Mouse (Mus musculus): ENCODE measurements around the gene Rab1a. TPM values are rescaled to one million over a fixed set of nuclear protein-coding genes. Genes with fewer than 3 reads are reported as not detected.
A peak's percentile ranks its signal among the peaks of the same experiment; 100 is the strongest.

Gene Rab1a
- polyA plus RNA-seq, 1 experiment from 2014 or later = 762 TPM

DNA sequence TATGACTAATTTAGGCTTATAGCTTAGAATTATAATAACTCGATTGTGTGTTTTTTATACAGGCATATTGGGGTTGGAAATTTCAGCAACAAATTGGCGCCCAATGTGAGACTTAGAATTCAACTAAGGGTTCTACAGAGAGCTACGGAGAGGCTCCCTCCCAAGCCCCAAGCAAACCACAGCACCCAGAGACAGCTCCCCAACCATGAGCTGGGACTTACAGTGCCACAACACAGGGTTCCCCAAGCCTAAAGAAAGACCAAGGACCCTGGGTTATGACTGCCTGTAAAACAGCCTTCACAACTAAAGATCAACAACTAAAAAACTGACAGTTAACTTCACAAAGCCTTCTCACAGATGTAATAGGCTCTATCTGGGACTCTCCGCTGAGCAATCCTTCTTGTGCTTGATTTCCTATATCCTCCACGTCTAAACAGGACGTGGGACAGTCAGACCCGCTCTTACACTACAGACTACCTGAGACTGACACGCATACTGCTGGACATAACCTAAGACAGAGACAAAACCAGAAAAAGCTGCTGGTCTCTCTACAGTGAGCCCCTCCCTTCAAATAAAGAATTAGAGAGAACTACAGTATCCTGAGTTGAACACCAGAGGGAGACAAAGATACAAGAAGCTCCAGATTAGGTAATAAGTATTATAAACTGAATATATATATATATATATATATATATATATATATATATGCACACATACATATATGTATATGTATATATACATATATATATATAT lies 61.6 kb downstream of the Rab1a start:
- no peak for ATAC-seq

DNA sequence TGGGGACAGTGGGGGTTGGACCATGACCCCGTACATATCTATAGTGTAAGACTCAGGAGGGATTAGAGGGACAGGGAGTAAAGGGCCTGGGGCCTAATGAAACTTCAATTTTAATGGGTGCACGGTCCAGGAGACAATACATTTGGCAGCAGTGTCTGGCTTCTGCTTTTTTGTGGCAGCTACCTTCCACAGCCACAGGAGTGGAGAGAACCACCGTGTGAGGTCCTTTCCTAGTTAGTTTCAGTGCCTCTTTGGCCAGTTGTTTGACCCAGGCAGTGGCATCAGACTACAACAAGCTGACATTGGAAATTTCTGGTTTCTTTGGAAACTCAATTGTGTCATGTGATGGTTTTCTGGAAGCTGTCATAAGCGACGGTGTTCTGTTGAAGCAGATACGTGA lies 68.7 kb downstream of the Rab1a start:
- no peaks in the 10 kb centered on the region for H3K36me3 ChIP-seq (ENCODE audit: control insufficient read depth, insufficient read depth)
- H3K9ac ChIP-seq (ENCODE audit: low read depth, low read length) = no peak overlapping the region
- no peaks in the 10 kb centered on the region for H3K4me1 ChIP-seq (replicated peaks; ENCODE audit: control insufficient read depth, insufficient read depth, low read length)
- no peak overlapping the region for H3K27ac ChIP-seq (ENCODE audit: low read depth, low read length)
- H3K4me3 ChIP-seq (ENCODE audit: low read depth, low read length) = no peak overlapping the region
- ATAC-seq = no peak
- H3K27me3 ChIP-seq (replicated peaks; ENCODE audit: control insufficient read depth, insufficient read depth, low read length) = no peaks in the 10 kb centered on the region
- WGBS = 81% methylated on average over 6 of the region's 6 CpGs
- H3K4me2 ChIP-seq (replicated peaks; ENCODE audit: low read depth) = no peak overlapping the region
- H3K9me3 ChIP-seq (ENCODE audit: control insufficient read depth) = no peaks in the 10 kb centered on the region
- no peak for TF ChIP-seq CTCF (IDR thresholded peaks at IDR 0.05; ENCODE audit: low read depth)

More for the DNA sequence above, 61.6 kb downstream of the Rab1a start:
- H3K36me3 ChIP-seq (ENCODE audit: control insufficient read depth, insufficient read depth) = no peaks in the 10 kb centered on the region
- H3K9ac ChIP-seq (ENCODE audit: low read depth, low read length) = no peak overlapping the region
- H3K4me1 ChIP-seq (replicated peaks; ENCODE audit: control insufficient read depth, insufficient read depth, low read length) = no peaks in the 10 kb centered on the region
- no peaks in the 10 kb centered on the region for H3K27me3 ChIP-seq (replicated peaks; ENCODE audit: control insufficient read depth, insufficient read depth, low read length)
- H3K27ac ChIP-seq (ENCODE audit: low read depth, low read length) = no peak overlapping the region
- TF ChIP-seq CTCF (IDR thresholded peaks at IDR 0.05; ENCODE audit: low read depth) = peak; percentile 64
- H3K4me3 ChIP-seq (ENCODE audit: low read depth, low read length) = no peak overlapping the region
- 58% methylated on average over 8 of the region's 8 CpGs for WGBS
- no peak overlapping the region for H3K4me2 ChIP-seq (replicated peaks; ENCODE audit: low read depth)
- H3K9me3 ChIP-seq (ENCODE audit: control insufficient read depth) = no peaks in the 10 kb centered on the region

DNA sequence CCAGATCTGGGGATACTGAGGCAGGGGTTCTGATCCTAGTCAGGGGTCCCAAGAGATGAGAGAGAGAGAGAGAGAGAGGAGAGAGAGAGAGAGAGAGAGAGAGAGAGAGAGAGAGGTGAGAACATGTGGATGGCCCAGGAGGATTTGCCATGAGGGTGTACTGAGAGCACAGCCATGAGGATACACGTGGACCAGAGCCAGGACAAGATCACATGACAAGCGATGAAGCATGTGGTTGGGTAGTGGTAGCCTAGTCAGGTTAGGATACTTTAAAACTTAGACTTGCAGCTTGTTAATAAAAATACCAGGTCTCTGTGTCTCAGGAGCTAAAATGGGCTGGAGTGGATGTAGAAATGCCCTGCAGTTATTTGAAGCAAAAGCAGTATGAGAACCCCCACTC lies 74.7 kb downstream of the Rab1a start:
- TF ChIP-seq CTCF (IDR thresholded peaks at IDR 0.05; ENCODE audit: low read depth) = no peak
- H3K4me2 ChIP-seq (replicated peaks; ENCODE audit: low read depth) = no peak overlapping the region
- WGBS = 76% methylated on average over 2 of the region's 2 CpGs
- H3K27me3 ChIP-seq (replicated peaks; ENCODE audit: control insufficient read depth, insufficient read depth, low read length) = no peaks in the 10 kb centered on the region
- H3K9me3 ChIP-seq (ENCODE audit: control insufficient read depth) = no peaks in the 10 kb centered on the region
- no peak for ATAC-seq
- no peak overlapping the region for H3K4me3 ChIP-seq (ENCODE audit: low read depth, low read length)
- H3K36me3 ChIP-seq (ENCODE audit: control insufficient read depth, insufficient read depth) = no peaks in the 10 kb centered on the region
- H3K4me1 ChIP-seq (replicated peaks; ENCODE audit: control insufficient read depth, insufficient read depth, low read length) = no peaks in the 10 kb centered on the region
- no peak overlapping the region for H3K9ac ChIP-seq (ENCODE audit: low read depth, low read length)
- no peak overlapping the region for H3K27ac ChIP-seq (ENCODE audit: low read depth, low read length)

Other genes starting within 250 kb of the Rab1a start
- gene Actr2, start 88.5 kb upstream of the Rab1a start, polyA plus RNA-seq (2015; fragmentation: Nextera tagmentation; extraction: Ambion mirVana) = 109 and 111 TPM in 2 replicates
- gene Cep68, start 48.0 kb downstream of the Rab1a start, polyA plus RNA-seq (2015; fragmentation: Nextera tagmentation; extraction: Ambion mirVana) = 6.3 and 6.5 TPM in 2 replicates
- gene Slc1a4, start 131.3 kb downstream of the Rab1a start, polyA plus RNA-seq (2015; fragmentation: Nextera tagmentation; extraction: Ambion mirVana) = 3.1 and 3.4 TPM in 2 replicates